Mouse (Mus musculus) liver, adult (tissue): Measurements from ENCODE around the gene RPS10-NUDT3.

Experiments used
- GATA4 ChIP-seq: IDR thresholded peaks from 2 replicates; pipeline ENCODE4 v1.6.1; 2014; ENCODE audit warnings: mild to moderate bottlenecking, low read length; ENCODE audit not compliant: insufficient replicate concordance

The RPS10-NUDT3 gene

DNA sequence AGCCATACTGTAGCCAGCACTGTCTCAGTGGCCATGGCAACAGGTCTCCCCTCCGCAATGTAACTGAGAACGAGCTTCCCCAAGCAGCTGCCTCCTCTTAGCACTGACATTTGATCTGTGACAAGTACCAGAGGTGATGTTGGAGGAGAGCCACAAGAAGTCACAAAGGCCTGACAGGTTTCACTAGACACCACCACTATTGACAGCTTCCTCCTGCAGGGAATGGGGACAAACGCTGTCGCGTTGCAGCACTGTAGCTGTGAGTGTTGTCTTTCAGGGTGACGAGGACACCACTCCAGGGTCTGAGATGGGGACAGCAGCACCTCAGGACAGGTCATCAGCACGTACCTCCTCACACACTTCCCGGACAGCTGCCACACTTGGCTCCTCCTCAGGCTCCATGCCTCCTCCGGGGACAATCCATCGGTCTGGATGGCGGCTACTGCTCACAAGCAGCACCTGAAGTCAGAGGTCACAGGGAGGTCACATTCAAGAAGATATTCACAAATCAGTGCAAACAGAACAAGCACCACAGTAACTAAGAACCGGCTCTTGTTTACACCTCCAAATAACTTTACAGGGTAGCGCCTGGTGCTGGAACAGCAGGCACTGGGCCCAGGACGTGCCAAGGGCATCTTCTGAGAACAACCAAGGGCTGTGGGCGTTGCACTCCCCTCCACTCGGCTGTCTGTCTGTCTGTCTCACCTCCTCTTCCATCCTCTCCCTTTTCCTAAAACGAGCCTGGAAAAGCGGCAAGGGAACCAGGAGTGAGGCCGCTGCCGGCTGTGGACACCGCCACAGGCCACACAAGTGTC is 38.4 kb downstream of the RPS10-NUDT3 start:
- TF ChIP-seq GATA4: no peak

DNA sequence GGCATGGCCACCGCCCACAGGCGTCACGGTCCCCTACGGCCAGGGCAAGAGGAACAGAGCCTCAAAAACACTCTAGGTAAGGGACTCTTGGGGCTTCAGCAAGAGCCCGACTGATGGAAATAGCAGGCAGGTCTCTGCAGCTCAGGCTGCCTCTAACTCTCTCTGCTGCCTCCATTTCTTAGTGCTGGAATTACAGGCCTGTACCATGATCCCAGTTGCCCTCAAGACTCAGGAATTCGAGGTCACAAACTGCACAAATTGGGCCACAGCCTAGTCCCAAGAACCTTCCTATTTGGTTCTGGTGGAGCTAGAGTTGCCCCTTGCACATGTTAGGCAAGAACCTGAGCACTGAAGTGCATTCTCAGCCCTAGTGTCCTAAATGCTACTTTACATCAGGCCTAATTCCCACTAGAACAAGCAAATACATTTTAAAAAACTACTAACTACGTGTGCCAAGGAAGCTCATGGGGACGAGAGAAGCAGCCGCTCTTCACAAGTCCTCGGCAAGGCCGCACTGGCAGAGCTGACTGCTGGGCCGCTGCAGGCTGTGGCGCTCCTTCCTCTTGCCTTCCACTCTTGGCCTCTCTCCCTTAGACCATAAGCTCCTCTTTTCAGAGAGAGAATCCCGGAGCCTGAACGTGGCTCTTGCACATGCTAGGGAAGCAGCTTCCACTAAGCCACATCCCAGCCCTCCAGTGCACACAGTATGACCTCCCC is 39.2 kb downstream of the RPS10-NUDT3 start:
- TF ChIP-seq GATA4: no peak

DNA sequence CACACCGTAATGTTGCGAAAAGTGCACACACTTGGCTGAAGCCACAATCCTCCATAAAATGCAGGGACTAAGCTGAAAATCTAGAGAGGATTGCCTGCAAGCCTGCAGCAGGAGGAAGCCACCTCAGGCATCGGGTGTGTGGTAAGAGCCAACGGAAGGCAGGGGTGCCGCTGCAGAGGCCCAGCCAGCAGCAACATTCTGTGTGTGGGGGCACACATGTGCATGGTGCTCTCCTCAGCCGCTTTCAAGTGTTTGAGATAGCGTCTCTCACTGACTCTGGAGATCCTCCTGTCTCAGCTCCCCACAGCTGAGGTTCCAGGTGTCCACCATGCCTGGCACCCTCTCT is 42.5 kb downstream of the RPS10-NUDT3 start:
- TF ChIP-seq GATA4: no peak

DNA sequence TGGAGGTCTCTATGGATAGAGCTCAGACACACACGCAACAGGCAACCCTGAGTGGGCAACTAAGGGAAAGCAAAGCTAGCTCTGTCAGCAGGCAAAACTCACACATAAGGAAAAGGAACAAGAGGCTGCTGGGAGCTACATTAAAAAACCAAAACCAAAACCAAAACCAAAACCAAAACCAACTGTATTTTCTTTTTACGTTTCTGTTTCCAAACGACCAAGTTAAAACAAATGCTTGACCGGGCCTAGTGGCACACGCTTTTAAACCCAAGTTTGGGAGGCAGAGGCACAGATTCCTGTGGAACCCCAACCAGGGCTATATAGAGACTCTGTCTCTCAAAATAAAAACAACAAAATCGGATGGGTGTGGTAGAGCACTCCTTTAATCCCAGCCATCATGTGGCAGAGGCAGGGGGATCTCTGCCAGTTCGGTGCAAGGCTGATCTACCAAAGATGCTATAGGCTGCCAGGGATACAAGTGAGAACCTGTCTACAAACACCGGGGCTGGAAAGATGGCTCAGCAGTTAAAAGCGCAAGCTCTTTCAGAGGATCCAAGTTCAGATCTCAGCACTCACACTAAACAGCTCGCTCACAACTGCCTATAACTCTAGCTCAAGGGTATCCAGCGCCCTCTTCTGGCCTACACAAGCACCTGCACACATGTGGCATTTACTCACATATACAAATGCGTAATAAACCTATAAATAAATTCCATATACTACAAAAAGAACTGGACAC is 43.0 kb downstream of the RPS10-NUDT3 start:
- no peak for TF ChIP-seq GATA4

DNA sequence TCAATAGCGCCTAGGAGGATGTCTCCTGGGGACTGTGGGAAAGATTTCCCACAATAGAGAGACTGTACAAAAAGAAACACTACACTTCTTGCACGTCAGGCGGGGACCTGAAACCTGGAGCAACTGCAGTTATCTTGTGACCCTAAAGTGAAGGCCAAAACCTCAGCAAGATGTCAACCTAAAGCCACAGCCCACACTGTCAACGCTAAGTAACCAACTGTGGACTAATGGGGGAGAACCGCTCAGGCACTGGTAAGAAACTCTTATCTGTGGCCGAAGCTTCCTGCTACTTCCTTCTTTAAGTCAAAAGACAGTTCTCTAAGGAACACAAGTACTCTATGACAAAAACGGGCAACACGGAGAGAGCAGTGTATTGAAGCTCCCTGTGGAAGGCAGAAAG is 46.8 kb downstream of the RPS10-NUDT3 start:
- TF ChIP-seq GATA4: no peak

GRCm38 (mm10) chr17:27587252-27587651 is 47.8 kb downstream of the RPS10-NUDT3 start:
- no peak for TF ChIP-seq GATA4

DNA sequence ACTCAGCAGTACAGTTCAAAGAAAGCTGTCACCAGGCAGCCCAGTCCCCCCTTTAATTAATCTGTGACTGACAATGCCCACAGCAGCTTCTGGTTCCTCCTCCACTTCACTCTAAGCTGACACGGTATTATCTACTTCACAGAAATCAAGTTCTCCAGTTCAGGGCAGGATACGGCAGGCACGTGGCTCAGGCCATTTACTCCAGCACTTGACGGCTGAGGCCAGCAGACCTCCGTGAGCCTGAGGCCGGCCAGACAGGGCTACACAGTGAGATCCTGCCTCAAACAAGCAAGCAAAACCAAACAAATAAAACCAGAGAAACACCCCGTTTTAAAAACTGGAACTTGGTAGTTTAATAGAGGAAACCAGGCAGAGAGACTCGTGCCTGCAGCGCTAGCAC is 48.4 kb downstream of the RPS10-NUDT3 start:
- no peak for TF ChIP-seq GATA4

GRCm38 (mm10) chr17:27583185-27583894 is 51.7 kb downstream of the RPS10-NUDT3 start:
- no peak for TF ChIP-seq GATA4

DNA sequence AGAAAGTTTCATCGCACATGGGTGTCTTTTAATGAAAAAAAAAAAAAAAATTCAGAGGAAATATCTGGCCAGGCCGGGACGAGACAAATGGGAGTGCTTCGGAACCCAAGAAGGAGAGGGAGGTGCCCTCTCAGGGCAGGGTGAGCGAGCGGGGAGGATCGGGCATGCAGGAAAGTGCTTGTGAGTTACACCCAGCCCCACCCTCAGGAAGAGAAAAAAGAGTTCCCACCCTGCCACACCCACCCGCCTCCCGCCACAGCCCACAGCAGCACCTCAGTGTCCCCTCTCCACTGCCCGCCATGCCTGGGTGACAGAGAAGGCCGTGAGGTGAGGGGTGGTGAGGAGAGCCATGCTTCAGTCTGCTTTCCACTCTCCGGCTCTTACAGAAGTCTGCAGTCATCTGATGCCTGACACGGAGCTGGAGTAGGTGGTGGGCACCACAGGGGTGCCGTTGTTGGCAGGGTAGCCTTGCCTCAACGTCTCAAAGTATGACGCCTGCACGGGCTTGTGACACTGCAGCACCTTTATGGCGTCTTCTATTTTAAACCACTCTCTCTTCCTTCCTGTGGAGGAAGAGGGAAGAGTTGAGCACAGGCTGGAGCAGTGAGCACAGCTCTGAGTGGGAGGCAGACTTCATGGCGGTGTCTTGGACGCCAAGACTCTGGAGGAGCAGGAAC is 54.5 kb downstream of the RPS10-NUDT3 start:
- TF ChIP-seq GATA4: no peak

DNA sequence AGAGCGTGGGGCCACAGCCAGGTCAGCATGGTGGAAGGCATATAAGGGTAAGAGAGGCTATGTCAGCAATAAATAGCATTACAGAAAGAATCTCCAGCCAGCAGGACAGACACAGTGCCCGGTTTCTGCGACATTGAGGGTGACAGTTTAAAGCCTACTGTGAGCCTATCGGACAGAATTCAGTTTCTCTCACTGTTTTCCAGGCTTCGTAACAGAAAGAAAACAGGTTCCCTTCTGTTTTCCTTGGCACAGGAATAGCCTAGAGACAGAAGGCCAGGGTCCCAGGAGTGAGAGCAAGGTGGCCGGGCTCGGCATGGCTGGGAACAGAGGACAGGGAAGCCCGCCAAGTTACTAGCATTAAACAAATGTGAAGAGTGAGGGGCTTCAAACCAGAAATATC is 55.2 kb downstream of the RPS10-NUDT3 start:
- TF ChIP-seq GATA4: no peak

- TF ChIP-seq GATA4: no peak
Measured at GRCm38 (mm10) chr17:27578487-27578886, 56.5 kb downstream of the RPS10-NUDT3 start.

GRCm38 (mm10) chr17:27577468-27577867 is 57.6 kb downstream of the RPS10-NUDT3 start:
- no peak for TF ChIP-seq GATA4

DNA sequence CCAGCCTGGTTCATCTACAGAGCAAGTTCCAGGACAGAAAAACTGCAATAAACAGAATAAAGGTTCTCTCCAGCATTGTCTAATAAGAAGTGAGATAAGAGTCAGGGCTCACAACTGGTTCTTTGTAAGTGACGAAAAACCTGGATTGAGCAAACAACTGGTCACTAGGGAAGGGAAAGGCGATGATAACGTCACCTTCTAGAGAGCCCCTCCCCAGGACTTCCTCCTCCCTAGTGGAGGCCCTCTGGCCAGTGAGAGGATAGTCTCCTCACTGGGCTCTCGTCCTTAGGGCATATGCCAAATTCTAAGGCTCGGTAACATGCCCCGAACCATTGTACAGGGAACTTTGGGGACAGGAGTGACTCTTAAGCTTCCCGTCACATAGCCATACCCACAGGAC is 59.0 kb downstream of the RPS10-NUDT3 start:
- TF ChIP-seq GATA4: no peak

DNA sequence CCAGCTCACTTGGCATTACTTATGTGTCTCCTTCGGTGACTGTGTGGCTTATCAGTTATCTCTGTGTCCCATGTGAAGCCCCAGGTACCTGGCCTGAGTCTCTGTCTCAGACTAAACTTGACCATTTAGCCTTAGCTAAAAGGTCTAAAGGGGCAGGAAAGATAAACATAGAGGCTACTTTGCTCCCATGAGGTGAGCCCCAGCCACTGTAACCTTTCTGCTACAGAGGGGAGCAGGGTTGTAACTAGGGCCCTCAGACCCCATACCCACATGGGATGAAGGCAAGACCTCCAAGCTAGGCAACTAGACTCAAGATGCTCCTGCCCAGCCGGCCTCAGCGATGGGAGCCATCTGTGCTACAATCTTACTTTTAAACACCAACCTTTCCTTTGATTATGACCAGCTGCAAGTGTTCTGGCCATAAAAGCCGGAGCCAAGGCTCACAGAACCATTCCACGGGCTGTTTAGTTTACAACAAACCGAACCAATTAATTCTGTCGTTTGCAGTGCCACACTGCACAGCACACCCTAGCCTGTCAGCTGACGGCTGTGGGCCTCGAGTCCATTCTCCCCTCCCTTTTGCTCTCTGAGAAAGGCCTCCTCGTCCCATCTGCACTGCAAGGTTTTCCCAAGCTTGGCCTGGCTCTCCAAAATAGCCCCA is 59.8 kb downstream of the RPS10-NUDT3 start:
- TF ChIP-seq GATA4: no peak
